Mouse (Mus musculus): Measurements from ENCODE around the gene Olfr504. TPM values are rescaled to one million over a fixed set of nuclear protein-coding genes. Genes with fewer than 3 reads are reported as not detected.
"Not testable (repeated sequence)": the region's sequence is repeated elsewhere in the genome, so short reads cannot be mapped to it uniquely, and the experiment has no call there.

Olfr504 gene
- not detected in 2 replicates for polyA plus RNA-seq (2015; fragmentation: Nextera tagmentation; extraction: Ambion mirVana)

- H3K9ac ChIP-seq: no peak within 1 kb of the TSS
- no peak for ATAC-seq (ENCODE audit: low read depth)
- no peak for DNase-seq
Observed at GRCm38 (mm10) chr7:108565693-108566092, at the start of gene Olfr504. TSS of gene Olfr504 (minus strand) at chr7:108565793.

GRCm38 (mm10) chr7:108614110-108614509 lies 48.5 kb upstream of the Olfr504 start:
- Histone ChIP-seq H3K9ac (no peak overlapping the region), H3K9me3 (replicated peaks) (no peaks in the 10 kb centered on the region), H3K36me3 (no peaks in the 10 kb centered on the region), H3K4me1 (replicated peaks) (no peaks in the 10 kb centered on the region), H3K27me3 (no peaks in the 10 kb centered on the region), H3K4me2 (no peak overlapping the region), H3K4me3 (replicated peaks) (no peak overlapping the region), H3K27ac (no peak overlapping the region)
- ATAC-seq (ENCODE audit: low read depth) (no peak), DNase-seq (no peak)
- WGBS (ENCODE audit: insufficient replicate concordance): 66% methylated on average over 2 of the region's 2 CpGs

More at GRCm38 (mm10) chr7:108565693-108566092, at the start of gene Olfr504:
- 0 out of 2 replicates have a peak, but pooled peaks cover 3% of the 10 kb centered on the region for H3K9me3 ChIP-seq (replicated peaks)
- no peak within 1 kb of the TSS for H3K4me3 ChIP-seq (replicated peaks)
- H3K4me2 ChIP-seq: no peak within 1 kb of the TSS
- H3K36me3 ChIP-seq: no peaks in the 10 kb centered on the region
- H3K27me3 ChIP-seq: no peaks in the 10 kb centered on the region
- WGBS (ENCODE audit: insufficient replicate concordance): 69% methylated on average over 1 of the region's 1 CpGs
- no peak within 1 kb of the TSS for H3K27ac ChIP-seq
- H3K4me1 ChIP-seq (replicated peaks): no peaks in the 10 kb centered on the region

GRCm38 (mm10) chr7:108610487-108610886 lies 44.9 kb upstream of the Olfr504 start, which contains the start of gene Olfr506:
TSS of gene Olfr506 (plus strand) at chr7:108610787.
- Histone ChIP-seq H3K4me3 (replicated peaks) (no peak within 1 kb of the TSS), H3K4me2 (no peak within 1 kb of the TSS), H3K36me3 (no peaks in the 10 kb centered on the region), H3K27ac (no peak within 1 kb of the TSS), H3K4me1 (replicated peaks) (no peaks in the 10 kb centered on the region), H3K27me3 (no peaks in the 10 kb centered on the region), H3K9me3 (replicated peaks) (no peaks in the 10 kb centered on the region), H3K9ac (no peak within 1 kb of the TSS)
- no peak for ATAC-seq (ENCODE audit: low read depth)
- no peak for DNase-seq

GRCm38 (mm10) chr7:108601916-108602315 lies 36.3 kb upstream of the Olfr504 start:
- not testable (repeated sequence) for H3K9ac ChIP-seq; DNase-seq; H3K9me3 ChIP-seq (replicated peaks); H3K36me3 ChIP-seq; H3K4me3 ChIP-seq (replicated peaks); H3K27me3 ChIP-seq; H3K4me1 ChIP-seq (replicated peaks); ATAC-seq (ENCODE audit: low read depth); H3K27ac ChIP-seq; H3K4me2 ChIP-seq
- whole genome bisulfite sequencing (ENCODE audit: insufficient replicate concordance): 44% methylated on average over 3 of the region's 3 CpGs

- ATAC-seq (ENCODE audit: low read depth): no peak
- Histone ChIP-seq H3K27me3 (no peaks in the 10 kb centered on the region), H3K4me3 (replicated peaks) (no peak overlapping the region), H3K4me1 (replicated peaks) (no peaks in the 10 kb centered on the region), H3K4me2 (no peak overlapping the region), H3K9ac (no peak overlapping the region), H3K27ac (no peak overlapping the region), H3K9me3 (replicated peaks) (peaks cover 4% of the 10 kb centered on the region; the same call in 1 of the 2 replicates), H3K36me3 (no peaks in the 10 kb centered on the region)
- WGBS (ENCODE audit: insufficient replicate concordance): 83% methylated on average over 1 of the region's 1 CpGs
- DNase-seq: no peak
Observed at GRCm38 (mm10) chr7:108589797-108590196, 24.2 kb upstream of the Olfr504 start.

- H3K36me3 ChIP-seq; H3K9ac ChIP-seq; DNase-seq; H3K4me1 ChIP-seq (replicated peaks); H3K9me3 ChIP-seq (replicated peaks); H3K27ac ChIP-seq; ATAC-seq (ENCODE audit: low read depth); H3K4me2 ChIP-seq; H3K27me3 ChIP-seq; H3K4me3 ChIP-seq (replicated peaks): not testable (repeated sequence)
- WGBS (ENCODE audit: insufficient replicate concordance): 33% methylated on average over 1 of the region's 1 CpGs
Observed at GRCm38 (mm10) chr7:108544227-108544626, 21.4 kb downstream of the Olfr504 start, which contains the start of gene Olfr503. TSS of gene Olfr503 (plus strand) at chr7:108544527.

- H3K27ac ChIP-seq: no peak overlapping the region
- H3K4me1 ChIP-seq (replicated peaks): no peaks in the 10 kb centered on the region
- no peak overlapping the region for H3K4me3 ChIP-seq (replicated peaks)
- no peaks in the 10 kb centered on the region for H3K36me3 ChIP-seq
- ATAC-seq (ENCODE audit: low read depth) (no peak), DNase-seq (no peak)
- WGBS (ENCODE audit: insufficient replicate concordance): 71% methylated on average over 13 of the region's 13 CpGs
- peaks cover 2% of the 10 kb centered on the region; the same call in 1 of the 2 replicates for H3K9me3 ChIP-seq (replicated peaks)
- H3K9ac ChIP-seq: no peak overlapping the region
- no peak overlapping the region for H3K4me2 ChIP-seq
- H3K27me3 ChIP-seq: no peaks in the 10 kb centered on the region
Observed at GRCm38 (mm10) chr7:108542416-108542815, 23.2 kb downstream of the Olfr504 start.

- DNase-seq (no peak), ATAC-seq (ENCODE audit: low read depth) (no peak)
- peaks cover 5% of the 10 kb centered on the region; the same call in 1 of the 2 replicates for H3K9me3 ChIP-seq (replicated peaks)
- no peak within 1 kb of the TSS for H3K4me3 ChIP-seq (replicated peaks)
- H3K27me3 ChIP-seq: no peaks in the 10 kb centered on the region
- H3K4me1 ChIP-seq (replicated peaks): no peaks in the 10 kb centered on the region
- H3K27ac ChIP-seq: no peak within 1 kb of the TSS
- H3K36me3 ChIP-seq: no peaks in the 10 kb centered on the region
- no peak within 1 kb of the TSS for H3K9ac ChIP-seq
- H3K4me2 ChIP-seq: no peak within 1 kb of the TSS
- WGBS (ENCODE audit: insufficient replicate concordance): 35% methylated on average over 1 of the region's 1 CpGs
Observed at GRCm38 (mm10) chr7:108524965-108525364, 40.6 kb downstream of the Olfr504 start, which contains the start of gene Olfr502. TSS of gene Olfr502 (minus strand) at chr7:108525065.

Other genes with a start within 250 kb of the Olfr504 start
- not detected in 2 replicates for gene Olfr492, start 242.1 kb downstream of the Olfr504 start, polyA plus RNA-seq (2015; fragmentation: Nextera tagmentation; extraction: Ambion mirVana)
- gene Olfr493, start 218.8 kb downstream of the Olfr504 start, polyA plus RNA-seq (2015; fragmentation: Nextera tagmentation; extraction: Ambion mirVana): not detected in 2 replicates
- gene Olfr494, start 200.5 kb downstream of the Olfr504 start, polyA plus RNA-seq (2015; fragmentation: Nextera tagmentation; extraction: Ambion mirVana): not detected in 2 replicates
- not detected in 2 replicates for gene Olfr495, start 172.6 kb downstream of the Olfr504 start, polyA plus RNA-seq (2015; fragmentation: Nextera tagmentation; extraction: Ambion mirVana)
- gene Olfr497, start 145.4 kb downstream of the Olfr504 start, polyA plus RNA-seq (2015; fragmentation: Nextera tagmentation; extraction: Ambion mirVana): not detected in 2 replicates
- not detected in 2 replicates for gene Olfr498, start 100.5 kb downstream of the Olfr504 start, polyA plus RNA-seq (2015; fragmentation: Nextera tagmentation; extraction: Ambion mirVana)
- gene Olfr502, start 40.7 kb downstream of the Olfr504 start, polyA plus RNA-seq (2015; fragmentation: Nextera tagmentation; extraction: Ambion mirVana): not detected in 2 replicates
- gene Olfr503, start 21.3 kb downstream of the Olfr504 start, polyA plus RNA-seq (2015; fragmentation: Nextera tagmentation; extraction: Ambion mirVana): not detected in 2 replicates
- not detected in 2 replicates for gene Olfr506, start 45.0 kb upstream of the Olfr504 start, polyA plus RNA-seq (2015; fragmentation: Nextera tagmentation; extraction: Ambion mirVana)
- gene Olfr507, start 56.0 kb upstream of the Olfr504 start, polyA plus RNA-seq (2015; fragmentation: Nextera tagmentation; extraction: Ambion mirVana): not detected in 2 replicates
- not detected in 2 replicates for gene Olfr508, start 64.2 kb upstream of the Olfr504 start, polyA plus RNA-seq (2015; fragmentation: Nextera tagmentation; extraction: Ambion mirVana)
- not detected in 2 replicates for gene Olfr509, start 86.1 kb upstream of the Olfr504 start, polyA plus RNA-seq (2015; fragmentation: Nextera tagmentation; extraction: Ambion mirVana)
- not detected in 2 replicates for gene Olfr510, start 100.6 kb upstream of the Olfr504 start, polyA plus RNA-seq (2015; fragmentation: Nextera tagmentation; extraction: Ambion mirVana)
- gene Olfr512, start 147.5 kb upstream of the Olfr504 start, polyA plus RNA-seq (2015; fragmentation: Nextera tagmentation; extraction: Ambion mirVana): not detected in 2 replicates
- not detected in 2 replicates for gene Olfr513, start 185.2 kb upstream of the Olfr504 start, polyA plus RNA-seq (2015; fragmentation: Nextera tagmentation; extraction: Ambion mirVana)

Measured in liver, embryonic 13.5 days (tissue).